Mouse (Mus musculus) brain, adult 10 weeks (tissue): ENCODE measurements around the gene Acpp. TPM values are rescaled to one million over a fixed set of nuclear protein-coding genes. Genes with fewer than 3 reads are reported as not detected.

Experiments used
- polyA plus RNA-seq: library from polyadenylated mRNA; stranded (reverse); fragments of 350-450 nt; fragmentation: Illumina TruSeq; extraction: RNeasy Lipid Tissue Mini Kit (QIAGEN cat#74804); gene quantifications from one replicate; pipeline ENCODE4 v1.2.3, GENCODE M21; 2015; ENCODE audit warnings: low read depth, low replicate concordance

The Acpp gene
- 0.15 TPM for polyA plus RNA-seq

DNA sequence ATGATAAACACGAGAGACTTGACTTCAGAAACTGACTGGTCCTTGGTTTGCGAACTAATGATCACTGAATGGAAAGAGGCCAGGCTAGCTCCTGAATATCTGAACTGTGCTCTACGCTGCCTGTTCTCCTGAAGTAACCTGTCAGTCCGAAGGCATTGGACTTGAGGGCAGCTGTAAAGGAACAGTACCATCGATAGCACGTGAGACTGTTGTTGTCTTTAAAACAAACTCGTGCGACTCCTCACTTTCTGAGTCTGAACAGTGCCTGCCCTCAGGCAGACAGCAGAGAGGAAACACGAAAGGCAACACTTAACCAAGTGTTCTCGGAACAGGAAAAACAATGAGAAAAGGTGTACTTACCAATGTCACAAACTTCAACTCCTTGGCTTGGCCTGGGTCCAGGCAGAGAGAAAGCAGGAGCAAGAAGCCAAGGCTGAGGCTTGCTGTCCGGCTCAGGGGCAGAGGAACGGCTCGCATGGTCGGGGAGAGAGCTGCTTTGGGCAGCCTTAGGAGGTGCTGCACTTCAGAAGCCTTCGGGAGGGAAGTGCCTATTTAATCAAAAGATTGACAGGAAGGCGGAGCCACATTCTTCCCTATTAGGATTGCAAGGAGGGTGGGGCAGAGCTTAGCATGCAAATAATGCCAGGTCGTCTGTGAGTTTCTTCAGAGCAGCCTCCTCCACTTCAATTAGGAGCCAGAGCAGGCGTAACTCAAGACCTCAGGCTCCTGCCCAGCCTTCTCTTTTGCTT, at the start of gene Acpp:
Gene Acpp (minus strand): TSS at position 566 of the 749 bp plus-strand sequence.

DNA sequence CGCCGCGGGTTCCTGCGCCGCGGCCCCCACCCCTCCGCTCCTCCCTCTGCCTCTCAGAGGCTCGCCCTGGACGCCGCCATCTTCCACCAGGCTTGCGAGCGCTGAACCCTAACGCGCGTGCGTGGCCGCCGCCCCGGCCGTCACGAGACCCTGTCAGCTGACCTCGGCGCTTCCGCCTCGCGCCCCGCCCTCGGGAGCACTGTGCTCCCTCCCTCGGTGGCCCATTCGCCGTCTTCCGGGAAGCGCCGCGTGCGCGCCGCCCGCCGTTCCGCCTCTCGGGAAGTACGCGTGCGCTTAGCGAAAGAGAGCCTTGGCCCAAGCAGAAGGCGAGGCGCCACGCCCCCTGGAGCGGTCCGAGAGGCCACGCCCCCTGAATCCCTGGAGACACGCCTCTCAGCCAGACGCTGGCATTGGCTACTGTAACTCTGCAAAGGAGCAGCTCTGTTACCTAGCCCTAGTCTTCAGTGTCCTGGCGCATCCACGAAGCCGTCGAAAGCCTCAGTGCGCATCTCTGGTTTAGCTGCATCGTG, 74.7 kb downstream of the Acpp start, which contains the start of gene Dnajc13:
Gene Dnajc13 (minus strand): TSS at position 108 of the 530 bp plus-strand sequence.

Other genes starting within 250 kb of the Acpp start
- gene Ackr4, start 210.8 kb downstream of the Acpp start, polyA plus RNA-seq, result 0.46 TPM
- 38.2 TPM for gene Dnajc13, start 74.8 kb downstream of the Acpp start, polyA plus RNA-seq
- gene Cpne4, start 209.5 kb upstream of the Acpp start, polyA plus RNA-seq, result 52.4 TPM